Mouse (Mus musculus) urinary bladder, postnatal 10 days (tissue): ENCODE measurements at regions not wholly inside any gene's neighbourhood (a gene's known extent, or its start where the extent isn't known, plus 50 kb on each side); places are given as distances from the start of the nearest gene placed in this dataset.

Experiments used
- DNase-seq: peaks from one replicate; pipeline ENCODE4 v3.0.0; 2022; ENCODE audit warnings: low spot score

- DNase-seq: no peak
Observed at GRCm38 (mm10) chr16:5538836-5539510, 283.2 kb upstream of the Eef2kmt start.

- no peak for DNase-seq
Observed at GRCm38 (mm10) chr16:5537286-5538204, 281.8 kb upstream of the Eef2kmt start.

- DNase-seq: no peak
Observed at GRCm38 (mm10) chr16:5536515-5536972, 280.8 kb upstream of the Eef2kmt start.

GRCm38 (mm10) chr16:5535414-5535813 lies 279.6 kb upstream of the Eef2kmt start:
- no peak for DNase-seq

GRCm38 (mm10) chr16:5534862-5535261 lies 279.1 kb upstream of the Eef2kmt start:
- DNase-seq: no peak

GRCm38 (mm10) chr16:5534385-5534784 lies 278.6 kb upstream of the Eef2kmt start:
- DNase-seq: no peak

- DNase-seq: no peak
Observed at GRCm38 (mm10) chr16:5532281-5532680, 276.5 kb upstream of the Eef2kmt start.

GRCm38 (mm10) chr16:5529823-5530222 lies 274.0 kb upstream of the Eef2kmt start:
- DNase-seq: no peak

- DNase-seq: no peak
Observed at GRCm38 (mm10) chr16:5527936-5528335, 272.2 kb upstream of the Eef2kmt start.

- no peak for DNase-seq
Observed at GRCm38 (mm10) chr16:5524375-5524774, 268.6 kb upstream of the Eef2kmt start.

- DNase-seq: no peak
Observed at GRCm38 (mm10) chr16:5523402-5524021, 267.7 kb upstream of the Eef2kmt start.

GRCm38 (mm10) chr16:5517746-5518145 lies 262.0 kb upstream of the Eef2kmt start:
- DNase-seq: no peak

GRCm38 (mm10) chr16:5515867-5516266 lies 260.1 kb upstream of the Eef2kmt start:
- DNase-seq: no peak

GRCm38 (mm10) chr16:5507261-5507660 lies 251.5 kb upstream of the Eef2kmt start:
- no peak for DNase-seq

GRCm38 (mm10) chr16:5501961-5502360 lies 246.2 kb upstream of the Eef2kmt start:
- no peak for DNase-seq

- no peak for DNase-seq
Observed at GRCm38 (mm10) chr16:5496051-5496685, 240.4 kb upstream of the Eef2kmt start.

GRCm38 (mm10) chr16:5493352-5493751 lies 237.6 kb upstream of the Eef2kmt start:
- DNase-seq: no peak

GRCm38 (mm10) chr16:5487259-5487658 lies 231.5 kb upstream of the Eef2kmt start:
- DNase-seq: no peak

GRCm38 (mm10) chr16:5483337-5483736 lies 227.6 kb upstream of the Eef2kmt start:
- DNase-seq: no peak

- no peak for DNase-seq
Observed at GRCm38 (mm10) chr16:5480148-5480547, 224.4 kb upstream of the Eef2kmt start.

- DNase-seq: no peak
Observed at GRCm38 (mm10) chr16:5478970-5479369, 223.2 kb upstream of the Eef2kmt start.

- DNase-seq: no peak
Observed at GRCm38 (mm10) chr16:5471321-5471720, 215.5 kb upstream of the Eef2kmt start.
